Mouse (Mus musculus): ENCODE measurements around the gene Synpo2. TPM values are rescaled to one million over a fixed set of nuclear protein-coding genes. Genes with fewer than 3 reads are reported as not detected.
A peak's percentile ranks its signal among the peaks of the same experiment; 100 is the strongest.

Gene Synpo2
- polyA plus RNA-seq, 1 experiment = 7.2 TPM

DNA sequence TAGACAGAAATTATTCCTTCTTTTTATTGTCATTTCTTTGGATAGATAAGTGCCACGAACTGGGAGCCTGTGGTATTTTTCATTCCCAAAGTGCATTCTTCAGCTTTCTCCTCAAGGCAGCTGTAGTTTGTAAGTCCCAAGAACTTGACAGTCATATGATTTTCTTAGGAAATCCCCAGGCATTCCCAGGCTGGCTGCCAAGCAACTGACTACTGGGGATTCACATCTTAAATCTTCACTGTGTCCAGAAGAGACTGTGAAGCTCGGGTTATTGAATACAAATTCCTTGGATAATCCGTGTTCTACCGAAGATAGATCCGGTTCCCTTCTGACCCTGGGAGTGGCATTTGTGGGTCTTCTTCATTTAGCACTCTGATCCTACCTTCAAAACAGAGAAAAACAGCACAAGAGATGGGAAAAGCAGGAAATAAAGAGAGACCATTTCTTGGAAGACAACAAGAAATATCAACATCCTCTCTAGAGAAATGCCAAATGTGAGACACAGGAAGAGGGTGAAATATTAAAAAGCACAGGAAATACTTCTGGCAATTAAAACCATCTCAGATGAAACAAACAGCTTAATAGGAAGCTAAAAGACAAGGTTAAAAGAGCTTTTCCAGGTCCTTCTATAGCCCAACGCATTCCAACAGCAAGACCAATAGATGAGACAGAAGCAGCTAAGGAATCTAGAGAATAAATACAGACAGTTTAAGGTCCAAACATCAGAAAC lies 97.5 kb downstream of the Synpo2 start:
- Histone ChIP-seq H3ac (ENCODE audit: control insufficient read depth, insufficient read length, low read depth) (no peak overlapping the region), H3K79me2 (ENCODE audit: control insufficient read depth, insufficient read depth) (no peaks in the 10 kb centered on the region), H3K27me3 (ENCODE audit: control insufficient read depth, insufficient read depth, insufficient read length) (no peaks in the 10 kb centered on the region), H3K79me3 (ENCODE audit: low read depth) (no peaks in the 10 kb centered on the region), H3K36me3 (ENCODE audit: control insufficient read depth, insufficient read depth) (no peaks in the 10 kb centered on the region), H3K4me3 (ENCODE audit: insufficient read depth, poor library complexity, severe bottlenecking) (no peak overlapping the region)
- TF ChIP-seq FOSL1 (IDR thresholded peaks at IDR 0.05; ENCODE audit: insufficient read depth, low read length, poor library complexity, severe bottlenecking) (no peak), USF1 (IDR thresholded peaks at IDR 0.05; ENCODE audit: low read depth) (peak; percentile 8)

DNA sequence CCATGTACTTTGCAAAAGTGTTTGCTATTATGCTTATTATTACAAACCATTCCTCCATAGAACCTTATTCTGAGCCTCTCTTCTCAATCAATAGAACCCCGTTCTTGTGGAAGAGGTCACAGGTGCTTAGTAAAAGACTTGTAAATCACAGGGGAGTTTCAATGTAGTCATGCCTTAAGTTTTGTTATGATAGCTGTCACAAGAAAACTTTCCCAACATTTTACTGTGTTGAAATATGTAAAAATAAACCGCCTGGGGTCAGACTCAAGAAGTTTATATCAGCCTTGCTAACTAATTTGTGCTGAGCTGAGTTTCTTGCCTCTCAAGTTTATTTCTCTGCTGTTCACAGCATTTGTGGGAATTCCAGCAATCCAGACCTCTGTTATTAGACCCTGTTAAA lies 103.8 kb downstream of the Synpo2 start:
- Histone ChIP-seq H3K27me3 (ENCODE audit: control insufficient read depth, insufficient read depth, insufficient read length) (no peaks in the 10 kb centered on the region), H3K79me2 (ENCODE audit: control insufficient read depth, insufficient read depth) (no peaks in the 10 kb centered on the region), H3K4me3 (ENCODE audit: insufficient read depth, poor library complexity, severe bottlenecking) (no peak overlapping the region), H3K36me3 (ENCODE audit: control insufficient read depth, insufficient read depth) (no peaks in the 10 kb centered on the region), H3K79me3 (ENCODE audit: low read depth) (no peaks in the 10 kb centered on the region), H3ac (ENCODE audit: control insufficient read depth, insufficient read length, low read depth) (no peak overlapping the region)
- TF ChIP-seq FOSL1 (IDR thresholded peaks at IDR 0.05; ENCODE audit: insufficient read depth, low read length, poor library complexity, severe bottlenecking) (no peak), MAX (IDR thresholded peaks at IDR 0.05) (no peak), USF1 (IDR thresholded peaks at IDR 0.05; ENCODE audit: low read depth) (no peak), CEBPB (IDR thresholded peaks at IDR 0.05; ENCODE audit: low read depth) (no peak), MYOG (IDR thresholded peaks at IDR 0.05; ENCODE audit: control insufficient read depth, extremely low read depth, insufficient read length) (no peak), MYOD1 (IDR thresholded peaks at IDR 0.05; ENCODE audit: control insufficient read depth, insufficient read length, low read depth) (no peak), CTCF (IDR thresholded peaks at IDR 0.05; ENCODE audit: control insufficient read depth, insufficient read depth, insufficient read length) (no peak)

DNA sequence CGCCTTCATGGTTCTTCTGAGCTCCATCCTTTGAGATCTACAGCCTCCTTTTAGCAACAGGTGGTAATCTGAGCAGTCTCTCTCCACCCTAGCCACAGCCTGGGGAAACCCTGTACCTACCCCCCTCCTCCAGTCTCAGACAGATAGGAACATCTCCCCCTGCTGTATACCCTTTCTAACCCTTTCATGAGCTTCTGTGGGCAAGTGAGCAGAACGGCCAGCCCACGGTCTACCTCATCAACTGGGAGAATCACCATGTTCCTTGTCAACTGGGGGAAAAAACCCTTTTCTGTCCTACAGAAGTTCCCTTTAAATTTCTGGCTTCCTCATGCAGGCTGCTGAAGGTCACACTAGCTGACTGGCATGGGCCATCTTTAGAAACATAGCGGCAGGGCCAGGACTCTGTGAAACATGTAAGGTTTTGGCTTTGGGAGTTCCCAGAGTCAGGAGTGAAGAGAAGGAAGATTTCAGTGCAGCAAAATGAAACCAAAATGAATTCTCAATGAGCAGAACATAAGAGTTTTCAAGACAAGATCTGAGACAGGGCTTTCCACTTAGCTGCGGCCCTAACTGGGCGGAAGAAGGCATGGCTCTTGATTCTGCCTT lies 104.7 kb downstream of the Synpo2 start:
- Histone ChIP-seq H3K79me3 (ENCODE audit: low read depth) (no peaks in the 10 kb centered on the region), H3K27me3 (ENCODE audit: control insufficient read depth, insufficient read depth, insufficient read length) (no peaks in the 10 kb centered on the region), H3ac (ENCODE audit: control insufficient read depth, insufficient read length, low read depth) (no peak overlapping the region), H3K4me3 (ENCODE audit: insufficient read depth, poor library complexity, severe bottlenecking) (no peak overlapping the region), H3K79me2 (ENCODE audit: control insufficient read depth, insufficient read depth) (no peaks in the 10 kb centered on the region), H3K36me3 (ENCODE audit: control insufficient read depth, insufficient read depth) (no peaks in the 10 kb centered on the region)
- TF ChIP-seq FOSL1 (IDR thresholded peaks at IDR 0.05; ENCODE audit: insufficient read depth, low read length, poor library complexity, severe bottlenecking) (no peak), CTCF (IDR thresholded peaks at IDR 0.05; ENCODE audit: control insufficient read depth, insufficient read depth, insufficient read length) (no peak), MYOG (IDR thresholded peaks at IDR 0.05; ENCODE audit: control insufficient read depth, extremely low read depth, insufficient read length) (no peak), MYOD1 (IDR thresholded peaks at IDR 0.05; ENCODE audit: control insufficient read depth, insufficient read length, low read depth) (no peak), CEBPB (IDR thresholded peaks at IDR 0.05; ENCODE audit: low read depth) (no peak), MAX (IDR thresholded peaks at IDR 0.05) (no peak), USF1 (IDR thresholded peaks at IDR 0.05; ENCODE audit: low read depth) (no peak)

DNA sequence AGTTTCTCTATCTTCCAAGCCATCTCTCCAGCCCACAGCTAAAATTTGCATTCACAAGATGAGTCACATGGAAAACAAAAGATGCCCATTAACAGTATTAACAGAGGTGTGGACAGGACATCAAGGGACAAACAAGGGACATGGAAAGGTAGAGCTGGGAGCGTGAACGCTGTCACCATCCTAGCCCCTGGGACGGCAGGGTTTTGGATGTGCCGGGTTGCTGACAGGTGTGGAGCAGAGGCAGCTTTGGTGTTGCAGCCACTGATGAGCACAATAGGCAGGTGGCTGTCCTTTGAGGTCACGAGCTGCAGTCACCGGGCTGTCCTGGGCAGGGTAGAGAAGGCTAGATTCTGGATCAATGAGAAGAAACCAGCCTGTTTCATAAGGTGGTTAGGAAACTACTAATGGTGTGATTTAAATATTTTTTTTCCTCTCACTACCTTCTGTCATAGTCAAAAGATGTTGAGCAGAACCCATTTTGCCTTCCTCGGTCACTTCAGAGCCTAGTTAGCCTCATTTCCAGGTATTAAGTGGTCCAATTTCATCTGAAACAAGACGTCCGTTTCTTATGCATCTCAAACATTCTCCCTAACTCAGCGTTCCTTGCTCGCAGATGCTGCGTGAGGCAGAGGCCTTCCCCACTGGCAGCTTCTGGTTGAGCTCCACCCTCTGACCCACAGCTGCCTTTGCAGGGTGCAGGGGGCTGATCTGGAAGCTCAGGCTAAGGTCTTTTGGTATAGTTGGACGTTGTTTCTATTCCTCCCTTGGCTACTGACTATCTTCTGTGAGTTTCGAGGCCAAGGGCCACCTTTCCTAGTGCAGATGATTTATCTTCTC lies 105.4 kb downstream of the Synpo2 start:
- Histone ChIP-seq H3K27me3 (ENCODE audit: control insufficient read depth, insufficient read depth, insufficient read length) (no peaks in the 10 kb centered on the region), H3K79me3 (ENCODE audit: low read depth) (no peaks in the 10 kb centered on the region), H3K4me3 (ENCODE audit: insufficient read depth, poor library complexity, severe bottlenecking) (no peak overlapping the region), H3K36me3 (ENCODE audit: control insufficient read depth, insufficient read depth) (no peaks in the 10 kb centered on the region), H3K79me2 (ENCODE audit: control insufficient read depth, insufficient read depth) (no peaks in the 10 kb centered on the region), H3ac (ENCODE audit: control insufficient read depth, insufficient read length, low read depth) (no peak overlapping the region)
- TF ChIP-seq FOSL1 (IDR thresholded peaks at IDR 0.05; ENCODE audit: insufficient read depth, low read length, poor library complexity, severe bottlenecking) = no peak
- no peak for TF ChIP-seq MYOD1 (IDR thresholded peaks at IDR 0.05; ENCODE audit: control insufficient read depth, insufficient read length, low read depth)
- TF ChIP-seq MAX (IDR thresholded peaks at IDR 0.05) = no peak
- TF ChIP-seq CTCF (IDR thresholded peaks at IDR 0.05; ENCODE audit: control insufficient read depth, insufficient read depth, insufficient read length) = no peak
- TF ChIP-seq CEBPB (IDR thresholded peaks at IDR 0.05; ENCODE audit: low read depth) = no peak
- no peak for TF ChIP-seq MYOG (IDR thresholded peaks at IDR 0.05; ENCODE audit: control insufficient read depth, extremely low read depth, insufficient read length)
- TF ChIP-seq USF1 (IDR thresholded peaks at IDR 0.05; ENCODE audit: low read depth) = no peak

DNA sequence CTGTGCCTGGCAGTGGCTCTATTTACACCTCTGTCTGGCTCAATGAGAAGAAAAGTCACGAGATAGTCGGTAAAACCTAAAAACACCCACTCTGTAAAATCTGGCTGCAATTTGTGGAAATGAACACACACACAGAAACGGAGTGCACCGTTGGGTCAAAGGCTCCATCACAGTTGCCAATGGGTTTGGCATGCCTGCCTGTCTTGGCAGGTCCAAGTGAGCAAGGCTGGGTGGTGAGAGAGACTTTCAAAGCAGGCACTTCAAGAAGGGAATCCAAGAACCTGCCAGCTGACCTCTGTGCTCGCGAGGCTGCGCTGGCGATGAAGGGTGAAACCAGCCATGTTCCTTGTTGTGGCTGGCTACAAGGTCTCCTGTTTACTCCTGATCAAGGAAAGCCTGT lies 107.2 kb downstream of the Synpo2 start:
- Histone ChIP-seq H3K4me3 (ENCODE audit: insufficient read depth, poor library complexity, severe bottlenecking) (no peak overlapping the region), H3K36me3 (ENCODE audit: control insufficient read depth, insufficient read depth) (no peaks in the 10 kb centered on the region), H3K27me3 (ENCODE audit: control insufficient read depth, insufficient read depth, insufficient read length) (no peaks in the 10 kb centered on the region), H3K79me2 (ENCODE audit: control insufficient read depth, insufficient read depth) (no peaks in the 10 kb centered on the region), H3ac (ENCODE audit: control insufficient read depth, insufficient read length, low read depth) (no peak overlapping the region), H3K79me3 (ENCODE audit: low read depth) (no peaks in the 10 kb centered on the region)
- TF ChIP-seq FOSL1 (IDR thresholded peaks at IDR 0.05; ENCODE audit: insufficient read depth, low read length, poor library complexity, severe bottlenecking) (no peak), CTCF (IDR thresholded peaks at IDR 0.05; ENCODE audit: control insufficient read depth, insufficient read depth, insufficient read length) (no peak), CEBPB (IDR thresholded peaks at IDR 0.05; ENCODE audit: low read depth) (no peak), USF1 (IDR thresholded peaks at IDR 0.05; ENCODE audit: low read depth) (no peak), MAX (IDR thresholded peaks at IDR 0.05) (no peak), MYOG (IDR thresholded peaks at IDR 0.05; ENCODE audit: control insufficient read depth, extremely low read depth, insufficient read length) (no peak), MYOD1 (IDR thresholded peaks at IDR 0.05; ENCODE audit: control insufficient read depth, insufficient read length, low read depth) (no peak)

All from C2C12 (cell line).